Mouse (Mus musculus) MN1 (cell line): ENCODE measurements around the gene Il1f8.
"Not testable (repeated sequence)": the region's sequence is repeated elsewhere in the genome, so short reads cannot be mapped to it uniquely, and the experiment has no call there.

Experiments
- DNase-seq: peaks from one replicate; pipeline ENCODE4 v3.0.0-alpha.2; 2016; ENCODE audit warnings: low spot score

Gene Il1f8

GRCm38 (mm10) chr2:24152861-24153260 is at the start of gene Il1f8:
TSS of gene Il1f8 (plus strand) at chr2:24153161.
- DNase-seq: no peak

- DNase-seq: no peak
These were observed 49.2 kb upstream of the Il1f8 start for GRCm38 (mm10) chr2:24103619-24104289.

GRCm38 (mm10) chr2:24109085-24109484 is 43.9 kb upstream of the Il1f8 start:
- DNase-seq: no peak

GRCm38 (mm10) chr2:24134373-24134772 is 18.6 kb upstream of the Il1f8 start:
- no peak for DNase-seq

GRCm38 (mm10) chr2:24181683-24182331 is 28.8 kb downstream of the Il1f8 start:
- not testable (repeated sequence) for DNase-seq

DNA sequence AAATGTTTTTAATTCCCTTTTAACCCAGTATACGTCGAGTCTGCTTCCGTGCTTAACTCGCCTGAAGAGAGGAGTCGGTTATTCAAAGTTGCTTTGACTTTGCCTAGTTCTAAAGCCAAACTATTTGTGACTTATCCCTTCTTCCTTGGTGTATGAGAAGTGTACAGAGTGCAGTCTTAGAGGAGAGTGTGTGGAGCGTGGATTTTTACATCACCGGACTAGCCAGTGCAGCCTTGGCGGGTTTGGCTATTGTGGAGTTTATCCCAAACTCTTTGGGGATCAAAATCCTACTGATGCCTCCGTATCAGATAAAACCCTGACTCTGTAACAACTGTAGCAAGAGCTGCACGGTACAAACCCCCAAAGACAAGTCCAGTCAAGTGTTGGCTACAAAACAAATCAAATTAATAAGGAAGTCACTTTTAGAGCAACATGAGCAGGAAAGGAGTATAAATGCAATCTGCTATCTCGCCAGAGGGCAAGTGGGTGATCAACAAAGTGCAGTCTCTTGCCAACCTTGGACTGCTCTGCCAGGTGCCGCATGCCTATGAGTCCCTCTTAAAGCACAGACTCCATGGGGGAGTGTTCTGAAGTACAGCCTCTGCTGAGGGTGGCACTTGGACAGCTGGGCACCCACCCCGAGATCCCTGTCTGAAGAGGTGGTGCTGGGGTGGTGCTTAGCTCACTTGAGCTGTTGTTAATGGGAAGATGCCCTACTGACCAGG is 29.6 kb downstream of the Il1f8 start:
- not testable (repeated sequence) for DNase-seq

GRCm38 (mm10) chr2:24184092-24184491 is 31.1 kb downstream of the Il1f8 start:
- DNase-seq: not testable (repeated sequence)

DNA sequence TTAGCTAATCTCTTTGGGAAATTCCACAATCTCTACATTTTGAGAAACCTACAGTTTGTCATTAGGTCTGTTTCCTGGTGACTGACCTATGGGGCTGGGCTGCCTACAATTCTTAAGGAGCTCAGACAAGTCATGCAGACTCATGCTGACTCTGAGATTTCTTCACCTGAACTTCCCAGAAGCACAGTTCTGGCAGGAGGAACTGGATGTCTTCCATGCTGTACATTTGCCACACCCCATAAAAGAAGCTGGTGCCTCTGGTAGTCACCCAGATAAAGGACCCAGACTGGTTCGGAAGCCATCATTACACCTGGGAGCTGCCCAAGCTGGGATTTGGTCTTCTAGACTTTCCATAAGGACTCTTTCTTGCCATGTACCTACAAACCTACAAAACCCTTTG is 33.2 kb downstream of the Il1f8 start, which contains the start of gene Il1f9:
Gene Il1f9, plus strand, starts transcription at position 301 of the 400 bp plus-strand sequence.
- no peak for DNase-seq

- DNase-seq: no peak
These were observed 34.6 kb downstream of the Il1f8 start for GRCm38 (mm10) chr2:24187585-24187984.

DNA sequence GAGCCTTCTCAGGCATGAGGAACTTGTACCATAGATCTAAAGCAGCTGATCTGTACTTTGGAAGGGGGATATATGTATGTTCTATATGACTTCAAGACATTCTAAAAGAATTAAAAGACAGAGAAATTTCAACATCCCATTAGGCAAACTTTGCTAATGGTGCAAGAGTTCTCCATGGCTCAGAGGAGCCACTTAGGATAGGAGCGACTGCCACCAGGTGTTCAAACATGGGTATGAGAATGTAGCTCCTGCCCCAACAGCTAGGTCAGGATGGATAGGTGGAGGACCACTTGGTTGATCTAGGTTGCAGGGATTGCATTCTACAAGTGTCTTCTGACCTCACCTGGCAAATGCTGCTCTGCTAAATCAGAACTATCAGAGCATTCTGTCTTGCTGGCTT is 35.2 kb downstream of the Il1f8 start:
- DNase-seq: no peak
